Mouse (Mus musculus) neural tube, embryonic 15.5 days (tissue): ENCODE results near the gene Erich4. TPM values are rescaled to one million over a fixed set of nuclear protein-coding genes. Genes with fewer than 3 reads are reported as not detected.
A peak's percentile ranks its signal among the peaks of the same experiment; 100 is the strongest.

Source experiments
- ATAC-seq: fragments of 200-750 bp; cut with Nextera tagmentation; 2 replicates; pipeline ENCODE4 v1.8.0; 2017; ENCODE audit warnings: mild to moderate bottlenecking, moderate TSS enrichment, moderate library complexity; ENCODE audit not compliant: low FRiP score
- H3K27ac ChIP-seq: fragments of 300-500 bp; sonication (generic); replicated peaks from 2 replicates; pipeline ENCODE4 v1.5.1; 2015; ENCODE audit warnings: mild to moderate bottlenecking, inconsistent platforms
- H3K27me3 ChIP-seq: fragments of 300-500 bp; sonication (generic); replicated peaks from 2 replicates; pipeline ENCODE4 v1.6.1; 2015; ENCODE audit warnings: inconsistent platforms
- H3K36me3 ChIP-seq: fragments of 300-500 bp; sonication (generic); 2 replicates; pipeline ENCODE4 v1.6.1; 2015; ENCODE audit warnings: inconsistent platforms
- H3K4me1 ChIP-seq: fragments of 300-500 bp; sonication (generic); 2 replicates; pipeline ENCODE4 v1.6.1; 2015; ENCODE audit warnings: inconsistent platforms
- H3K4me2 ChIP-seq: fragments of 300-500 bp; sonication (generic); 2 replicates; pipeline ENCODE4 v1.6.1; 2015; ENCODE audit warnings: inconsistent platforms, mild to moderate bottlenecking, moderate library complexity
- H3K4me3 ChIP-seq: fragments of 300-500 bp; sonication (generic); replicated peaks from 2 replicates; pipeline ENCODE4 v1.5.1; 2015; ENCODE audit warnings: mild to moderate bottlenecking, inconsistent platforms
- H3K9ac ChIP-seq: fragments of 300-500 bp; sonication (generic); replicated peaks from 2 replicates; pipeline ENCODE4 v1.6.1; 2015; ENCODE audit warnings: mild to moderate bottlenecking, inconsistent platforms
- H3K9me3 ChIP-seq: fragments of 300-500 bp; sonication (generic); replicated peaks from 2 replicates; pipeline ENCODE4 v1.6.1; 2016; ENCODE audit warnings: inconsistent platforms
- WGBS: fragments of 180-500 bp; shearing (Covaris S2); methylation state at CpG from one replicate; pipeline ENCODE4 v1.1.7; 2015; ENCODE audit warnings: mixed read lengths; 5-methylcytosine and 5-hydroxymethylcytosine counted together
- polyA plus RNA-seq: library from polyadenylated mRNA; unstranded; fragments of >200 nt; fragmentation: Nextera tagmentation; extraction: Ambion mirVana; gene quantifications from 2 replicates; pipeline ENCODE4 v1.2.1, GENCODE M21; 2015

The Erich4 gene
- polyA plus RNA-seq = 0.20 TPM in 1 of 2 replicates, not detected in the other

- no peak within 1 kb of the TSS for H3K4me2 ChIP-seq
- H3K9me3 ChIP-seq = no peaks in the 10 kb centered on the region
- H3K4me3 ChIP-seq = no peak within 1 kb of the TSS
- 0 out of 2 replicates have a peak, but pooled peaks cover under 1% of the 10 kb centered on the region for H3K36me3 ChIP-seq
- H3K27me3 ChIP-seq = no peaks in the 10 kb centered on the region
- no peak within 1 kb of the TSS for H3K9ac ChIP-seq
- WGBS = 81% methylated on average over 5 of the region's 5 CpGs
- no peak for ATAC-seq
- H3K4me1 ChIP-seq = peaks cover 12% of the 10 kb centered on the region
- no peak within 1 kb of the TSS for H3K27ac ChIP-seq
Observed at GRCm38 (mm10) chr7:25615706-25616011, at the start of gene Erich4. Gene Erich4, minus strand, starts transcription at chr7:25615892.

GRCm38 (mm10) chr7:25658657-25659472, 43.2 kb upstream of the Erich4 start, which contains the start of the genes Bckdha and Exosc5:
Gene Bckdha, minus strand, starts transcription at chr7:25658981.
Gene Exosc5, plus strand, starts transcription at chr7:25659164.
- ATAC-seq = peak; percentile 99
- H3K4me2 ChIP-seq = peak within 1 kb of the TSS; percentile 88
- under 1% methylated on average over 50 of the region's 50 CpGs for WGBS
- no peaks in the 10 kb centered on the region for H3K9me3 ChIP-seq
- H3K4me3 ChIP-seq = peak within 1 kb of the TSS; percentile 82
- H3K4me1 ChIP-seq = peaks cover 37% of the 10 kb centered on the region
- H3K9ac ChIP-seq = peak within 1 kb of the TSS; percentile 77
- H3K27me3 ChIP-seq = no peaks in the 10 kb centered on the region
- H3K36me3 ChIP-seq = peaks cover 7% of the 10 kb centered on the region; the same call in 1 of the 2 replicates
- peak within 1 kb of the TSS; percentile 84 for H3K27ac ChIP-seq

DNA sequence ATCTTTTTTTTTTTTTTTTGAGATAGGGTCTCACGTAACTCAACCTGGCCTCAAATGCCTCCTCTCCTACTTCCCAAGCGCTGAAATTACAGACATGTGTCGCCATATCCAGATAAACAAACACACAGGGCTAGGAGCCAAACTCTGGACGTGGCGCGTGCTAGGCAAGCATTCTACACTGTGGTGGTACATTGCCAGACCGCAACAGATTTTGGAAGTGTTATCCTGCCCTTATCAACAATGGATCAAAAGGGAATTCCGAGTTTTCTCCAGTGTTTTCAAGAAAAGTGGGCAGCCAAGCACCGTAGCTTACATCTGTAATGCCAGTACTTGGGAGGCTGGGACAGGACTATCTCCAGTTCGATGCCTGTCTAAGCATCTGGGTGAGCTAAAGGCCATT, 42.1 kb upstream of the Erich4 start:
- WGBS = 39% methylated on average over 10 of the region's 10 CpGs
- H3K4me1 ChIP-seq = peaks cover 37% of the 10 kb centered on the region
- H3K9ac ChIP-seq = peak overlapping the region; percentile 77
- ATAC-seq = no peak
- peak overlapping the region; percentile 88 for H3K4me2 ChIP-seq
- H3K9me3 ChIP-seq = no peaks in the 10 kb centered on the region
- no peak overlapping the region for H3K27ac ChIP-seq
- H3K27me3 ChIP-seq = no peaks in the 10 kb centered on the region
- H3K4me3 ChIP-seq = peak overlapping the region; percentile 82
- peaks cover 7% of the 10 kb centered on the region; the same call in 1 of the 2 replicates for H3K36me3 ChIP-seq

DNA sequence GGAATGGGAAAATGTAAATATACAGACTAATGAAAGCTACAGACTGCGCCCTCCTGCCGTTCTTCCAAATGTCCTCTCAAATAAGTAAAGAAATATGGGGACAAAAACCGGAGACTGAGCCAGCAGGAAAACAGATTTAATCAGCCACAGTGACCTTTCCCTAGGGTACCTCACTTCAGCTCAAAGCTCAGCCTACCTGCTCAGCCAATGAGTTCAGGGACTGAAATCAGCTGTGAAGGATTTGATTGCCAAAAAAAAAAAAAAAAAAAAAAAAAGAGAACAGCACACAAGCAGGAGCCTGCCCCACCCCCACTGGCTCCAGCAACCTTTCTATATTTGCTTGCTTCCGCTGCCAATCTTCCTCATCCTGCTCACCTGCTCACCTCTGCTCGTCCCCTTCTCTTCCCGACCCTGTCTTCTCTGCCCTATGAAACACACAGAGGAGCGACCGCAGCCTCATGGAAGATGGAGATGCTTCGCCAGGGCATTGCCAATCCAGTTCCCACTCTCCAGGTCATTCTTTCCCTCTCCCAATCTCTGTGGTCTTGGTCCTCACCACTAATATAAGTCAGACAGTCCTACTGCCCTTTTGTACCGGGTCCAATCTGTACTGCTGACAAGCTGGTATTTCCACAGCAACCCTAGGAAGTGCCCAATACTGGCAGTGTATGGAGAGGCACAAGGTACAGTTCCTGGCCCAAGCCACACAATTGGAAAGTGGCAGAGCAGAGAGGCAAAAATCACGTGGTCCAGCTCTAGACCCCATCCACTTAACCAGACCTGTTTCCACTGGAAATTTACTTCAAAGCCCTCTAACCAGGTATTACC, 40.1 kb upstream of the Erich4 start:
- Histone ChIP-seq H3K9ac (no peak overlapping the region), H3K4me1 (peaks cover 37% of the 10 kb centered on the region), H3K4me3 (no peak overlapping the region), H3K27me3 (no peaks in the 10 kb centered on the region), H3K36me3 (0 out of 2 replicates have a peak, but pooled peaks cover 7% of the 10 kb centered on the region), H3K4me2 (no peak overlapping the region), H3K27ac (no peak overlapping the region), H3K9me3 (no peaks in the 10 kb centered on the region)
- 78% methylated on average over 11 of the region's 11 CpGs for WGBS
- no peak for ATAC-seq

DNA sequence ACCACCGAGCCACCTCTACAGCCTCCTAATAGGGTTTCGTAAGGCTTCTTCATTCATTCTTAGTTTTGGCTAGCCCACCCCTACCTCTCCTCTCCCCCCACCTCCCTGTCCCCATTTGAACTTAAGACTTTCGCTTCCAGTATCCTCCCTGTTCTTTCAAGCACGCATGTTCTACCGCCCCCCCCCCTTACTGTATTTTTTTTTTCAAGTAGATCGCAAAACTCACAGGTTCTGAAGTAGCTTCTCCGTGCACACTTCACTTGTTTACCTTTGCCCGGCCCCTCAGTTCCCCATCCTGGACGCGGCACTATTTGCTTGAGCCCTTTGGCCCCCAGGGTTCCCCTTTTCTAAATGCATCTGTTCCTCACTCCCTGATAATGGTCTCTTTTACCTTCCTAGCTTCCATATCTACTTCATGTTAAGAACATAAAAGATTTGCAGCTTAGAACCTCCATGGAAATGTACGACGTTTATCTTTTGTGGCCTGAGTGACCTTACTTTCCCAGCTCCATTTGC, 36.6 kb upstream of the Erich4 start:
- Histone ChIP-seq H3K4me1 (peaks cover 17% of the 10 kb centered on the region), H3K36me3 (0 out of 2 replicates have a peak, but pooled peaks cover 7% of the 10 kb centered on the region), H3K4me2 (no peak overlapping the region), H3K4me3 (no peak overlapping the region), H3K9ac (no peak overlapping the region), H3K27me3 (no peaks in the 10 kb centered on the region), H3K27ac (no peak overlapping the region), H3K9me3 (no peaks in the 10 kb centered on the region)
- no peak for ATAC-seq
- WGBS = 91% methylated on average over 12 of the region's 12 CpGs

- H3K27ac ChIP-seq = no peak overlapping the region
- 86% methylated on average over 8 of the region's 8 CpGs for WGBS
- ATAC-seq = no peak
Observed at GRCm38 (mm10) chr7:25651281-25651680, 35.6 kb upstream of the Erich4 start.

DNA sequence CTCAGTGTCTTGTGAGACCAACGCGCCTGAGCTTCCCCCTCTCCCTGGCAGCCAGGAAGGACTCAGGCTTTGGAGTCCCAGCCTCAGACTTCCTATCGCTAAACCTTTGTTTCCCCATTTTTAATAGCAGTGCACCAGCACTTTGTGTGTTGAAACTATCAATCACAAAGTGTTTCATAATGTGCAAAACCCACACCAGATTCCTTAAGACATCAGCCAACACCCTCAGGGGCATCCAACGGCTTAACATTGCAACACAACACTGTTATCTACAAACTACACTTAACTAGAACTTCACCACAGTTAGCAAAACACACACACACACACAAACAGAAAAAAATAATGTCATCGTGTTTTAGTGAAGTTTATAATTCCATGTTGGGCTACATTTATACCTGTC, 34.1 kb upstream of the Erich4 start:
- H3K9me3 ChIP-seq = no peaks in the 10 kb centered on the region
- H3K36me3 ChIP-seq = peaks cover 10% of the 10 kb centered on the region; the same call in 1 of the 2 replicates
- H3K27ac ChIP-seq = no peak overlapping the region
- WGBS = 87% methylated on average over 5 of the region's 5 CpGs
- no peak overlapping the region for H3K4me3 ChIP-seq
- H3K9ac ChIP-seq = no peak overlapping the region
- no peaks in the 10 kb centered on the region for H3K4me1 ChIP-seq
- no peak overlapping the region for H3K4me2 ChIP-seq
- ATAC-seq = no peak
- H3K27me3 ChIP-seq = no peaks in the 10 kb centered on the region

More at GRCm38 (mm10) chr7:25651281-25651680, 35.6 kb upstream of the Erich4 start:
- no peak overlapping the region for H3K4me2 ChIP-seq
- no peaks in the 10 kb centered on the region for H3K9me3 ChIP-seq
- H3K9ac ChIP-seq = no peak overlapping the region
- no peak overlapping the region for H3K4me3 ChIP-seq
- 0 out of 2 replicates have a peak, but pooled peaks cover 7% of the 10 kb centered on the region for H3K36me3 ChIP-seq
- no peaks in the 10 kb centered on the region for H3K27me3 ChIP-seq
- H3K4me1 ChIP-seq = peaks cover 7% of the 10 kb centered on the region

DNA sequence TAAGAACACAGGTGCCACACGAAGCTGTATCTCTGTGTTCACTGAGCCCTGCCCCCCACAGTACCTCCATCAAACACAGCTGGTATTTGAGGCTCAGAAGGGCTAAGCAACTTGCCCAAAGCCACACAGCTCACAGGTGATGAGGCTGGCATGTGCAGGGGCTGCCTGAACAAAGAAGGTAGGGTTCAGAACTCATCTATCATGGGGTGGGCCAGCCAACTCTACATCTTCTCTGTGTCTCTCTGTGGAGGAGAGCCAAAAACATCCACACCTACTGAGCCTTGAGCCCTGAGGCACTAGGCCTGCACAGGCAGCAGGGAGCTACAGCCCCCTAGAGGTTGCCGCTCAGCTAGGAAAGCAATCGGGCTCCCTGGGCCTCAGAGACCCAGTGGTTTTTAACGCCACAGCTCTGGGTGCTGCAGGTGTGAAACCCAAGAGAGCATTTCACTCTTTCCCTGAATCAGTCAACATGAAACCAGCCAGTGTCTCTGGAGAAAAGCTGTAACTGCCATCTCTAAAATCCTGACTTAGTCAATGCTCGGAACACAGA, 32.0 kb upstream of the Erich4 start:
- Histone ChIP-seq H3K4me2 (no peak overlapping the region), H3K27ac (no peak overlapping the region), H3K9ac (no peak overlapping the region), H3K4me1 (no peaks in the 10 kb centered on the region), H3K36me3 (peaks cover 6% of the 10 kb centered on the region; the same call in 1 of the 2 replicates), H3K27me3 (no peaks in the 10 kb centered on the region), H3K4me3 (no peak overlapping the region), H3K9me3 (no peaks in the 10 kb centered on the region)
- no peak for ATAC-seq
- 49% methylated on average over 5 of the region's 5 CpGs for WGBS

- Histone ChIP-seq H3K4me3 (no peak overlapping the region), H3K36me3 (peaks cover 17% of the 10 kb centered on the region), H3K4me1 (no peaks in the 10 kb centered on the region), H3K27me3 (no peaks in the 10 kb centered on the region), H3K9me3 (no peaks in the 10 kb centered on the region), H3K27ac (no peak overlapping the region), H3K9ac (no peak overlapping the region), H3K4me2 (no peak overlapping the region)
- ATAC-seq = no peak
- 67% methylated on average over 14 of the region's 14 CpGs for WGBS
Observed at GRCm38 (mm10) chr7:25645074-25645473, 29.4 kb upstream of the Erich4 start.

- Histone ChIP-seq H3K27ac (no peak overlapping the region), H3K9ac (no peak overlapping the region), H3K9me3 (no peaks in the 10 kb centered on the region), H3K4me3 (no peak overlapping the region), H3K36me3 (peaks cover 22% of the 10 kb centered on the region), H3K4me2 (no peak overlapping the region), H3K4me1 (no peaks in the 10 kb centered on the region), H3K27me3 (no peaks in the 10 kb centered on the region)
- 84% methylated on average over 4 of the region's 4 CpGs for WGBS
- no peak for ATAC-seq
Observed at GRCm38 (mm10) chr7:25644631-25645030, 28.9 kb upstream of the Erich4 start.

DNA sequence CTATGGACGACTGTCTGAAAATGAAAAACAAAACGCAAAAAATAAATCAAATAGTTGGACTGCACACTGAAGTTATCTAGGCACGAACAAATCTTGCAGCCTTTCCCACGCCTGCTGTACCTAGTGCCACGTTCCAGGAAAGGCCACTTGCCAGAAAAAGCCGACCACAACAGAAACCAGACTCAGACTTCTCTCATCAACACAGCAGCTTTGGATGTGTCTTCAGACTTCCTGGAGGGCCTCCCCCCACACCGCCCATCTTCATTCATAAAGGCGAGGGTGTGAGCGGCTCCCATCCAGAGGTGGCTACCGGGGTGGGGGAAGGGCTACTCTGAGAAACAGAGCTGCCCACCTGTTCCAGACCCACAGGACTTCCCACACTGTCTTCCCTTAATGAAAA, 28.4 kb upstream of the Erich4 start:
- no peak for ATAC-seq
- WGBS = 81% methylated on average over 10 of the region's 10 CpGs

More for the DNA sequence above, 28.4 kb upstream of the Erich4 start:
- H3K4me2 ChIP-seq = no peak overlapping the region
- H3K27me3 ChIP-seq = no peaks in the 10 kb centered on the region
- no peak overlapping the region for H3K27ac ChIP-seq
- H3K4me1 ChIP-seq = no peaks in the 10 kb centered on the region
- no peak overlapping the region for H3K9ac ChIP-seq
- no peak overlapping the region for H3K4me3 ChIP-seq
- no peaks in the 10 kb centered on the region for H3K9me3 ChIP-seq
- H3K36me3 ChIP-seq = peaks cover 26% of the 10 kb centered on the region
